Mouse (Mus musculus) mature B cell (primary cell): ENCODE results near the gene Gm43738.

Source experiments
- in situ Hi-C: fragments of 300-500 bp; cut with MboI; formaldehyde crosslinking; loops from 2 replicates; pipeline ENCODE4 v1.14.3; 2019

Gm43738 gene

DNA sequence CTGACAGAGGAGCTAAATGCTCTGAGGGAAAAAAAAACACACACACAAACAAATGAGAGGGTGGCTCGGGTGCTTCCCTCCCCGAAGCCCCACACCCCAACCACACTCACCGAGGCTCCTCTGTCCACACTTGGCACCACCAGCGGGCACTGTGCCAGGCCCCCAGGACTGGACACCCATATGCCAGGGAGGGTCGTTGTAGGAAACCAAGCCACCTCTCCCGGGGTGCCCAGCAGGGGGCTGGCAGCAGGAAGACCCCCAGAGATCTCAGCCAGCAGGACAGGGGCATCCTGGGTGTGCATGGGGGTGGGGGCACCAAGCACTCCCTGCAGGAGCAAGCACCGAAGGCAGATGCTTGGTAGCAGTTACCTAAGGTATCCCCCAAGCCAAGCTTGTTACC is at the start of gene Gm43738:
TSS of gene Gm43738 (minus strand) at position 289 of the 400 bp plus-strand sequence.
- in situ Hi-C loops: no loop called here

DNA sequence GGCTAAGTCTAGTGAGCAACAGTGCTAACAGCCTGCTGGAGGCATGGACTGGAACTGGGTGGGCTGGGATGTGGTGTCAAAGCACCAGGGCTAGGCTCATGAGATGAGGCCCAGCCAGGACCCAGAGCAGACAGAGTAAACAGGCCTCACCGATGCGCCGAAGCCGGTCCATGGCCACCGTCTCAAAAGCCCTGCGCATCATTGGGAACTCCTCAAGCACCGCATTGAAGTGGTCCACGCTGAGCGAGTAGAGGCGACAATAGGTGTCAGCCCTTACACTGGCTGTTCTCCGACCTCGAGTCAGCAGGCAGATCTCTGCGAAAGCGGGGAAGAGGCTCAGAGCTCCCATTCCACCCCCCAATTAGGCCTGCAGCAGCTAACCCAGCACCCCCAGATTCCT is 47.7 kb upstream of the Gm43738 start:
- in situ Hi-C loops: no loop called here

DNA sequence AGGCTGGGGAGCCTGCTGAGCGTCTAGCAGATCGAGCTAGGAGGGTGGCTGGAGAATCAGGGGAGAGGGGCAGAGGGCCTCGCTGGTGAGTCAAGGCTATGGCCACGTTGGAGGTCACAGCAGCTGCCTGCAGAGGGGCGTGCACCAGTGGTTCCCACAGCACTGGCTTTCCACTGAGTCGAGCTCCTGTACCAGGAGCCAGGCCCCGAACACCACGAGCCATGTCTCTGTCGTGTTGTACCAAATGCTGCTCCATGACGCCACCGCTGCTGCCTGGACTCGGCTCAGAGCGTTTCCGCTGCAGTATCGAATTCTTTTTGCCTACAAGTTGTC is 47.0 kb upstream of the Gm43738 start:
- in situ Hi-C loops: no loop called here

DNA sequence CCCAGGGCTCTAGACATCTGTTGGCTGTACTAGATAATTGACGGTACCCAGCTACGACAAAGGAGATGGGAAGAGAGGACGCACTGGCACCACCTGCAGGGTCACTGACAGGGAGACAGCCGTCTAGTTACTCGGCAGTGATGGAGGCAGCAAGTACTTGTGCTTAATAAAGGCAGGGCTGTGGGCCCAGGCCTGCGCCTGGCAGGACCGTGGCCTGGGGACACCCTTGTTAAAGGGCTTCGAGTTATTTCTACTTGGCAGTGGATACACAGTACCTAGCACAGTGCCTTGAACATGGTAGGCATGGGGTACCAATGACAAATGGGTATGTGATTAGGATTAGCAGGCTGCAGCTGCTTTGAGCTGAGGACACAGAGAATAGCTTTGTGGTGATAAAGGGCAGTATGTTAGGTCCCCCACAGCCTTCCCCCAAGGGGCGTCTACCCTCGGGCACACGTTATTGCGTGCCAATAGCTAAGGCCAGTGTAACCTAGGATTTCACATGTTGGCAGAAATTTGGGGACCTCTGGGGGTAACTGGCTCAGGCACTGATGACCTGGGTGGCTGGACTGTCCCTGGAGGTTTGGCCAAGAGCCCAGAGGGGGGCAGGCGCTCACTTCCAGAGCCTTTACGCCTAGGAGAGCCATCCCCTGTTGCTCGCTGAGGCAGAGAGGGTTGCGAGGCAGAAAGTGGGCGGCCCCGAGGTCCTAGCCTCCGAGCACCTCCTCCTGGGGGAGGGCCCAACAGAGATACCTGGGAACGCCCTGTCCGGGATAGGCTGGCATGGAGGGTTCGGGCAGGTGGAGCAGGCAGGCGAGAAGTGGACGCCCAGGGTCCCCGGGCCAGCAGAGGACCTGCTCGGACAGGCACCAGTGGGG is 46.4 kb upstream of the Gm43738 start:
- in situ Hi-C loops: no loop called here

DNA sequence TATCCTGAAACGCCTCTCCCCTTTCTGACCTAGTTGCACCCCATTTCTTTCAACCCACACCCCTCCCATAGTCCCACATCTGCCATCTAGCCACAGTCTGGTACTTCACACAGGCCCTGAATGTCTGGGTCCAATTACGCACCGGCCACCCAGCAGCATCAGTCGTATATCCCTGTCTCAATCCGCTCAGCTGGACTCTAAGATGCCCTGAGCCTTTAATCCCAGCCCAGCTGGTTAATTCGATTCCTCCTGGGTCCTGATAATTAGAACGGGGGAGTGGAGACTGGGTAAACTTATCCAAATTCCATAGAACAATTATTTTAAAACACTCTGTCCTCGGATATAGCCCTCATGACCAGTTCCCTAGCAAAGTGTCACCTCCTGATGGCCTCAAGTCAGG is 44.7 kb upstream of the Gm43738 start:
- in situ Hi-C loops: no loop called here

DNA sequence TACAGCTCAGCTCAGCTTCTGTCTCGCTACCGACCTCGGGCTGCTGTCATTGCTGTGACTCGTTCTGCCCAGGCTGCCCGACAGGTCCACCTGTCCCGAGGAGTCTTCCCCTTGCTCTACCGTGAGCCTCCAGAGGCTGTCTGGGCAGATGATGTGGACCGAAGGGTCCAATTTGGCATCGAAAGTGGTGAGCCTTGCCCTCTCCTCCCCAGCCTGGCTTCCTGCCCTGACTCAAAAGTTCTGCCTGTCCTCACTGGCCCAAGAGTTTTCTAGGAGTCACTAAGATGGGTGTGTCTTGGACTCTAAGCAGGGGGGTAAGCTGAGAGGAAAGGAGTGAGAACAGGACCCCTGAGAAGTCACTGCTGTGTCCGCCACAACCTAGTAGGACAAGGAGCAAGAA is 43.9 kb upstream of the Gm43738 start:
- in situ Hi-C loops: no loop called here

DNA sequence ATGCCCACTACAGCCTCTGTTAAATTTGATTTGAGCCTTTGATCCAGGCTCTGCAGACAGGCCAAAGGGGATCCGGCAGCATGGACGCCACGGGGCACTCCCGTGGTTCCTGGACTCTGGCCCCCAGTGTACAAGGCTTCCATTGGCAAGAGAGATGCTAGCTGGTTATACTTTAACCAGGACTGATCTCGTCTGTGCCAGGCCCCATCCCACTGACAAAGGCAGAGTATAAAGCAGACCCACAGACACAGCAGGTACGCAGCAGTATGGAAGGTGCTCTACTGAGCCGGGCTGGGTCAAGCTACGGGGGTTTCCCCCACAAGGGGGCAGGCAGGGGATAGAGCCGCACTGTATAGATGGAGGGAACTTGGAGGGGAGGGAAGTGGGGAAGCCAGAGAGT is 35.5 kb upstream of the Gm43738 start:
- in situ Hi-C loops: no loop called here

DNA sequence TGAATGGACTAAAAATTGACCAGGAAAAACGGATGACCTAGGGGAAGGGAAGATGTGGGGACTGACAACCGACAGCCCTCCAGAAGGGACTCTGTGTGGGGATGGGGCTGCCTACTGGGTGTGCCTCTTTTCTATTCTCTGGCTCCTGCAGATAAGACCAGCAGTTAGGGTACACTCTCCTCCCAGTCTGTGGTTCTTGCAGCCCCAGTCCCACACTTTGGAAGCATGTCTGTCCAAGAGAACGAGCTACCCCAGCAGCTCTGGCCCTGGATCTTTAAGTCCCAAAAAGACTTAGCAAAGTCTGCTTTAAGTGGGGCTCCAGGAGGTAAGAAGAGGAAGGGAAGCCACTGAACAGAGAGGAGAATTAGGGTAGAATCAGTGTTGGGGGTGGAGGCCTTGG is 35.1 kb upstream of the Gm43738 start, which contains the start of gene Pklr:
TSS of gene Pklr (plus strand) at position 185 of the 400 bp plus-strand sequence.
- in situ Hi-C loops: no loop called here

DNA sequence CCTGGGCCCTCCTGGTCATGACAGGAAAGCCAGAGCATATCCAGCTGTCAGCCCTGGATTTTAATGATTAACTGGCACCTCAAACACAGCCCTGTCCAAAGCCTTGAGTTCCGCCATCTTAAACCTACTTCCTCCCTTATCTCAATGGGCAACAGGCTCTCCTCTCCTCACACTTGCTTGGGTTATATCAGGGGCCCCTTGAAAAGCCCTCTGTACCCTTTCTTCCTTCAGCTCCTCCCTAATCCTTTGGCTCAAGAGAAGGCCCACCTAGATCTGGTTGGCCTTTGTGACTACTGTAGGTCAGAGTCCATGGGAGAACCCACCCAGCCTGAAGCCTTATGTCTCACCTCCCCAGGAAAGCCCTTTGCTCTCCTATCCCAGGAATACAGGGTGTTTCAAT is 32.9 kb upstream of the Gm43738 start:
- in situ Hi-C loops: no loop called here

DNA sequence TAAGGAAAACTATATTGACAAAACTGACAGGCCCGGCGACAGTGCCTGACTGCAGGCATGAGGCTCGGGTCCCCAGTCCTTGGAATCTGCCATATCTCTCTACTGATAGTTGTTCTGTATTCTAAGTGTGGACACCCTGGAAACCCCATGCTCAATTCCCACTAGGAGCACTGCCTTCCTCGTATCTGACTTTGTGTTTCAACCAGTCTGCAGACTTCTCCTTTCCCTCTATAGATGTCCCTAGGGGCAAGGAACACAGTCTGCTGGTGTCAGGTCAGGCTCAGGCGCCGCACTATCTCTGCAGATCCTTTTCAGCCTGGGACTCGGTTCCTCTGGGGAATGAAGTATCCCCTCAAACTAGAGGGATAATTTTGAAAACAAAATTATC is 32.2 kb upstream of the Gm43738 start:
- in situ Hi-C loops: no loop called here

DNA sequence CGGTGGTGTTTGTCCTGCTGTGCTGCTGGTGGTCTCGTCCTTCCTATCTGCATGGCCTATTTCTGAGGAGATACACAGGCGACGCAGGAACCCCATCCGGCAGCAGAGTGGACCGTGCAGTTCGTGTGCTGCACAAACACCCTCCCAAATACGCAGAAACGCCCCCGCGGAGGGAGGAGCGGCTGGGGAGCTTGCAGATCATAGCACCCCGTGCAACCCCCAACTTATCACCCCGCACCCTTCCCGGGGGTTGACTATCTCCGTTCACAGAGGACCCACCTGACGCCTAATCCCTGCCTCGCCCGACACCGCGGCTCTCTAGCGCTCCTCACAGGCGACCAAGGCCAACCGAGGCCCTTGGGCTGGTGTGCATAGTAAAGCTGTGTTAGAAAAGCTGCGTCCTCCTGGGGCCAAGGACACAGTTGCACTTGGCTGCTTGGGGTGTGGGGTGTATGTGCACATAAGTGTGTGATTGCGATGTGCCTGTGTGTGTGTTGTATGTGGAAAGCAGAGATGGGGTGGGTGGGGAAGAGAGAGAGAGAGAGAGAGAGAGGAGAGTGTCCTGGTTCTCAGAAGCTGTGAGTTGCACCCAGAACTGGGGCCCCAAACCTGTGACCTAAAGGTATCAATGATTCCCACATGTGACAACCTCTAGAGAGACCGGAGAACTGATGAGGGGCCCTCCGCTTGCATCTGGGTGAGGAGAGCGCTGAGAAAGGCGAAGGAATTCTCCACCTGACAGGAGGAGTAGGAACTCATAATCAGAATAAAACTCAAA is 31.6 kb upstream of the Gm43738 start:
- in situ Hi-C loops: no loop called here

DNA sequence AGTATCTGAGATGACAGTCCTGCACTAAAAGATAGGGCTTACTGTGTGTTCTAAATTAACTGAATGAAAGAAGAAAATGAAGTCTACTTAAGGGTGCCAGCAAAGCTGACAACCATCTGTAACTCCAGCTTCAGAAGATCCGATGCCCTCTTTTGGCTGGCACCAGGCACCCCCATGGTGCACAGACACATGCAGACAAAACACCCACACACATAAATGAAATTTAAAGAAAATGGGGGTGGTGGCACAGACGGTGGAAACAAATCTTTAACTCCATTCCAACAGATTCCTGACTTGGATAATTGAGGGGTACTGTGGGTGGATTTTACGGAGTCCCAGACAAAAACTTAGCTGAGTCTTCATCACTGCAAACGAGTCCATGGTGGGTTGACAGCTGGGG is 30.9 kb upstream of the Gm43738 start:
- in situ Hi-C loops: no loop called here

DNA sequence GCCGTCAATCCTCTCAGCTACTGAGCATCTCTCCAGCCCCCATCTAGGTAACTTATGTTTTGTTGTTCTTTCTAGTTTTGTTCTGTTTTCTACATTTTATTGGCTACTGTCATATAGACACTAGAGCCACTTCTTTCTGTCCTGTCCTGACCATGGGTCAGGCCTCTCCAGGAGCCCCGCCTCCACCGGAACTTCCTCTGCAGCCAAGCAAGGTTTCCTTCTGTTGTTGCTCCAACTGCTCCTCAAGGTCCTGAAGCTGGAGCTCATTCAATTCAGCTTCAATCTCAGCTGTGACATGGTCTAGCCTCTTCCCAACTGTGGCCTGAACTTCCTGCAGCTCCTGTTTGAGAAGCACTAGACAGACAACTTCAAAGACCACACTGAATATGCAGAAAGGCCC is 29.0 kb upstream of the Gm43738 start:
- in situ Hi-C loops: no loop called here

DNA sequence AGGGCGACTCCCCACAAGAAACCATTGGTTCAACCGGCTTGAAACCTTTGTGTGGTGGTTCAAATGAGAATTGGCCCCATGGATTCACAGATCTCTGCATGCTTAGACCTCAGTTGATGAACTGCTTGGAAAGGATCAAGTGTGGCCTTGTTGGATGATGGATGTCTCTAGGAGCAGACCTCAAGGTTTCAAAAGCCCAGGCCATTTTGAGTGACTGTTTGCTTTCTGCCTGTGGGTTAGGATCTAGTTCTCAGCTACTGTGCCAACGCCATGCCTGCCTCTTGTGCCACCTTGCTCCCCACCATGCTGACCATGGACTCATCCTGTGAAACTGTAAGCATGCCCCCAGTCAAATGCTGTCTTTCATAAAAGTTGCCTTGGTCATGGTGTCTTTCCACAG is 25.1 kb upstream of the Gm43738 start:
- in situ Hi-C loops: no loop called here

DNA sequence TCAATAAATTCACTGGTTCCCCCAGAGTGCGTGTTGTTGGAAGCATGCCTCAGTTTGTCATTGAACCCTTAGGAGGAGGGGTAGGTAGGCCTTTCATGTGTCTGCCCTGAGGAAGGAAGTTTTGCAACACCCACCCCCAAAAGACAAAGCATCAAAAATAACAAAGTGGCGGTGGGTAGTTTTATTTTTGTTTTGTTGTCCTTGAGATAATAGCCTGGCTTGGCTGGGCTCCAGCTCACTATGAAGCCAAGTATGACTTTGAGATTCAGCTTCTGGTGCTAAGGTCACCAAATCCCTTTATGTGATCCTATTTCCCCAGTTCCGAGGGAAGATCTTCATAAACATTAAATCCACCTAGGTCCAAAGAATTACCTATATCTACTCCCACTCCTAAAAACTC is 23.3 kb upstream of the Gm43738 start:
- in situ Hi-C loops: no loop called here

DNA sequence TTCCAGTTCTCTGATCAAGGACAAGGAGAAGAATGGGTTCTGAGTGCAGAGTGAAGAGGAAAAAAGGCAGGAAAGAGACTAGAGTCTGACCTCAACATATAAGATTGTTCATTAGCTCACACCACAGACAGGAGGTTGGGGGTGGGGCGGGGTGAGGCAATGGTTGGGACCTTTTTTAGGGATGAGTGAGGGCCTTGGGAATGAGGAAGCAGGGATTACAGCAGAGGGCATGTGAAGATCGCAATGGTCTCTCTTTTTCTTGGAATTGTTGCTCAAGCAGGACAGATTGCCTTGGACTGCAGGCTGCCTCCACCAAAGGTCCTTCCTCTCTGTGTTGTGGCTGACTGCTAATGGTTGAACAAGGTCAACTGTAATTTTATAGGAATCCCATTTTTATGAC is 22.4 kb upstream of the Gm43738 start:
- in situ Hi-C loops: no loop called here

DNA sequence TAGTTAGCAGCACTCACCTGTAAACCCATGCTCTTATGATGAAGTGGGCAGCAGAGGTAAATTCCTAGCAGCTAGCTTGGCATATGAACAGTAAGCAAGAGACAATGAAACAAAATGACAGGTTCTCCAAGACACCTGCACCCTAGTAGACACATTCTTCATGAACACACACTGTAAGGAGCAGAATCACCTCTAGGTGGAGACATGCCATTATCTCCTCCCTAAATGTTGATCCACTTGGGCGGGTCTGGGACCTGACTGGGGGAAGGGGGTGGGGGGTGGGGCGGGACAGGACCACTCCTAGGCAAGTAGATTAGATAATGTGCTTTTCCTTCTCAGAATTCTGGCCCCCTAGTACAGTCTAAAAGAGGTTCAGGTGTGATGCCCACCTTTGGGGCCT is 14.6 kb upstream of the Gm43738 start:
- in situ Hi-C loops: no loop called here

DNA sequence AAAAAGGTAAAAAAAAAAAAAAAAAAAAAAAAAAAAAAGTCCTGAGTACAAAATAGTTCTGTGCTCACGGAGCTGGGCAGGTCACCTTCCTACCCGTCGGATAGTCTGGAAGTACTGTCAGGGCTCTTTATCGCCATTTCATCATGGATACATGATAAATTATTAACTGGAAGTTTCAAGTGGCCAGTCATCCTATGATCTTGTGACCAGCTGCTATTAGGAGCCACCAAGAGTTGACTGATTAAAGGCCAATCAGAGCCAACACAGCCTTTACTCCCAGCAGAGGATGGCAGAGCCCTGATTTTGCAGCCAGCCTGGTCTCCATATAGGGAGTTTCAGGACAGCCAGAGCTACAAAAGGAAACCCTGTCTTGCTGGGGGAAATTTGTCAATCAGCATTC is 12.2 kb upstream of the Gm43738 start:
- in situ Hi-C loops: no loop called here

DNA sequence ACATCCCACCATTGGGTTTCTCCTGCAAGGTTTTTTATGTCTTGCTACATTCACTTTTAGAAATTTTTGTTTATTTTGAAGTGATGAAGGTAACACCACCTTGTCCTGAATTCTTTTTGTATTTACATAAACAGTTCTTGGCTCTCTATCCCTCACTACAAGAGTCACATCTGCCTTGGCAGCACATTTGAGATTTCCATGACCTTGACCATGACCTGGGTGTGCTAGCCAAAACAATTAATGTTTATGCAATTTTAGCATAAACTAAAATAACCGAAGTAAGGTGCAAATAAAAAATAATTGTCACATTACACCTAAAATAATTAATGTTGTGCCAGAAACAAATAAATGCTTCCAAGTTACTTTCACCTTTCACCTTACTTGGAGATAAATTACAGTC is 7.2 kb upstream of the Gm43738 start:
- in situ Hi-C loops: no loop called here

DNA sequence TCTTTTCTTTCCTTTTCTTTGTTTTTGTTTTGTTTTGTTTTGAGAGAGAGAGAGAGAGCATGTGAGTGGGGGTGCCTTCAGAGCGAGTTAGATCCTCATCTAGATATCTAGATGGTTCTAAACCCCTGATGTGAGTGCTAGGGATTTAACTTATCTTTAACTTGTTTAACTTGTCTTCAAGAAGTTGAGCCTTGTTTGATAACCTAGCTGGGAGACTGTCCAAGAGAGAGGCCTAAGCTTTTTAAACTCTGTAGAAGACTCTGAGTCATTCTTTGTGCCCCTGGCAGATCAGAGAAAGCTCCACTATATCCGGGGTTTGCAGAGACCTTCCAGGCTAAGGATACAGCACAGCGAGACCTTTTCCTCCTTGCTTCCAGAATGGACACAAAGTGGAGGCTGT is 6.6 kb upstream of the Gm43738 start:
- in situ Hi-C loops: no loop called here

DNA sequence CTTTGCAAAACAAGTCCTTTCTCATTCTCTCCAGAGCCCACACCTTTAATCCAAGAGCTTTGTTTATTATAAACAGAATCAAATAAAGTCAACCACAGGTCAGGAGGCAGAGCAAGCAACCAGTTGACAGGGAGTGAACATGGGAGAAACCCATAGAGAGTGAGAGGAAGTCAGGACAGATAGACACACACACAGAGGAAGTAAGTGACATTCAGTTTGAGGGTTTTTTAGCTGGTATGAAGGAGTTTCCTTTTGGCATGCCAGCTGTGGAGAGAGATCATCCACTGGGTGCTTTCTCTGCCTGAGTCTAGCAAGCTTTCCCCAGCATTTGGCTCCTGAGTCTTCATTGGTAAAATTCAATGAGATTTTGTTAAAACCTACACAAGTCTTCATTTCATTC is 6.0 kb upstream of the Gm43738 start:
- in situ Hi-C loops: no loop called here

DNA sequence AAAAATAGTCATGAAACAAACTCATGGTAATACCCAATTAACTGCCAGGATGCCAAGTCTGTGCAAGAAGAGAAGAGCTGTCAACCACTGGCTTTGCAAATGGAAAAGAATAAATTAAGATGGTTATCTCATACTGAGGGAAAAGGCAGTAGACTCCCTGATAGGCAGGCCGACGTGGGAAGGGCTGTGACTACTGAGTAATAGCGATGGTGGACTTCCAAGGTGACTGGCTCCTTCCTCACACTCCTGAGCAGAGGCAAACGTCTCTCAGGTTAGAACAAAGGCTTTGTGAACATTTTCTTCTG is 2.3 kb upstream of the Gm43738 start:
- in situ Hi-C loops: no loop called here

DNA sequence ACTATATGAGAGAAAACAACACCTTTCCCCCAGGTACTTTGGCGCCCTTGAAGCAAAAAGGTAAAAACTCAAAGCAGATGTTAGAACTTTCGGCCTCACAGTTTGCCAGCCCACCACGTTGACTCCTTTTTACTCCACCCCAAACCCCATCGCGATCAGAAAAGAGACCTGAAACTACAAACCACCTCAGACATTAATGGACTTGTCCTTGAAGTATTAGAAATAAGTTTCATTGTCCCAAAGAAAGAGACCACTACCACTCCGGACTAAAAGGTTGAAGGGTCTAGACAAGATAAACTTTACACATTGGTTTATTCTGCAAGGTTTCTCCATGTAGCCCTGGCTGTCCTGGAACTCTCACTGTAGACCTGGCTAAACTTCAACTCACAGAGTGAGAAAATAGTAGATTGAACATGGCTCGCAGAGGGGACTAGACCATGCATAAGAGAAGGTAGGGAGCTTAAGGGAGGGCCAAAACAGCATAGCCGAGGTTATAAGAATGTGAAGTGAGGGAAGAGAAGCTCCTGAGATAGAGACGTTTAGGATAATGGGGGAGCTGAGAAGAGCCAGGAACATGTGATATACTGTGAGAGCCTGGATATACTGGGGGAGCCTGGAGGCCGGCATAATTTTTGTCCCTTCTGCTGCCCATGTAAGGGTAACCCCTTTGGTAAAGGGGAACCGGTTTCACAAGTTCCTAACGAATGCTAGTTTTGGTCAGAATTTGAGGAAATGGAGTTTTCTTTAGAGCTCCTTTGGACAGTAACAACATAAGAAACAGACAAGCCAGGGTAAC is 1.8 kb upstream of the Gm43738 start:
- in situ Hi-C loops: no loop called here
